Mouse (Mus musculus): ENCODE measurements around the gene Usp21. TPM values are rescaled to one million over a fixed set of nuclear protein-coding genes. Genes with fewer than 3 reads are reported as not detected.

Usp21 gene
- total RNA-seq, 1 experiment from 2014 or later, result 45.5 TPM

Other genes starting within 250 kb of the Usp21 start
- gene Fcgr3, start 223.1 kb downstream of the Usp21 start, total RNA-seq (2017), result 682 and 697 TPM in 2 replicates
- gene Cfap126, start 174.1 kb downstream of the Usp21 start, total RNA-seq (2017), result not detected in 2 replicates
- gene Sdhc, start 137.4 kb downstream of the Usp21 start, total RNA-seq (2017), result 16.3 and 16.9 TPM in 2 replicates
- gene Mpz, start 137.3 kb downstream of the Usp21 start, total RNA-seq (2017), result not detected in 2 replicates
- gene Pcp4l1, start 91.7 kb downstream of the Usp21 start, total RNA-seq (2017), result 0.49 and 0.81 TPM in 2 replicates
- 0.25 TPM in 1 of 2 replicates, not detected in the other for gene Nr1i3, start 74.0 kb downstream of the Usp21 start, total RNA-seq (2017)
- 6.6 and 7.5 TPM in 2 replicates for gene Tomm40l, start 65.5 kb downstream of the Usp21 start, total RNA-seq (2017)
- gene Apoa2, start 62.9 kb downstream of the Usp21 start, total RNA-seq (2017), result not detected in 2 replicates
- 410 and 425 TPM in 2 replicates for gene Fcer1g, start 53.6 kb downstream of the Usp21 start, total RNA-seq (2017)
- 0.12 TPM in 1 of 2 replicates, not detected in the other for gene Adamts4, start 37.6 kb downstream of the Usp21 start, total RNA-seq (2017)
- 150 and 174 TPM in 2 replicates for gene Ndufs2, start 36.6 kb downstream of the Usp21 start, total RNA-seq (2017)
- gene B4galt3, start 17.7 kb downstream of the Usp21 start, total RNA-seq (2017), result 116 and 144 TPM in 2 replicates
- gene Ppox, start 6.8 kb downstream of the Usp21 start, total RNA-seq (2017), result 48.4 and 57.0 TPM in 2 replicates
- gene Ufc1, start 7.0 kb upstream of the Usp21 start, total RNA-seq (2017), result 32.0 and 39.7 TPM in 2 replicates
- gene Dedd, start 41.2 kb upstream of the Usp21 start, total RNA-seq (2017), result 24.2 and 30.4 TPM in 2 replicates
- gene Nit1, start 57.7 kb upstream of the Usp21 start, total RNA-seq (2017), result 27.2 and 33.0 TPM in 2 replicates
- gene Pfdn2, start 57.7 kb upstream of the Usp21 start, total RNA-seq (2017), result 13.1 and 18.7 TPM in 2 replicates
- 0.58 TPM in 1 of 2 replicates, not detected in the other for gene Klhdc9, start 72.8 kb upstream of the Usp21 start, total RNA-seq (2017)
- 2.2 and 2.9 TPM in 2 replicates for gene Nectin4, start 82.1 kb upstream of the Usp21 start, total RNA-seq (2017)
- gene Arhgap30, start 101.0 kb upstream of the Usp21 start, total RNA-seq (2017), result 441 and 469 TPM in 2 replicates
- 111 and 138 TPM in 2 replicates for gene Usf1, start 123.3 kb upstream of the Usp21 start, total RNA-seq (2017)
- gene Tstd1, start 130.9 kb upstream of the Usp21 start, total RNA-seq (2017), result 8.8 and 15.2 TPM in 2 replicates
- gene F11r, start 149.5 kb upstream of the Usp21 start, total RNA-seq (2017), result 2.5 and 2.9 TPM in 2 replicates
- 20.3 and 20.7 TPM in 2 replicates for gene Alyref2, start 215.5 kb upstream of the Usp21 start, total RNA-seq (2017)
- gene Itln1, start 247.3 kb upstream of the Usp21 start, total RNA-seq (2017), result not detected in 2 replicates

Measured in neutrophil, adult 5-6 weeks (primary cell).